Mouse (Mus musculus): Measurements from ENCODE around the gene Phactr3.

- TF ChIP-seq POLR2A (IDR thresholded peaks at IDR 0.05; ENCODE audit: insufficient read depth, low read length) (no peak), EP300 (IDR thresholded peaks at IDR 0.05; ENCODE audit: insufficient read depth, low read depth, low read length) (no peak)
Observed at GRCm38 (mm10) chr2:178123466-178123865, 4.7 kb downstream of the Phactr3 start.

Measured in ES-Bruce4 (cell line).